Mouse (Mus musculus): ENCODE results near the gene Vav3. TPM values are rescaled to one million over a fixed set of nuclear protein-coding genes. Genes with fewer than 3 reads are reported as not detected.

The Vav3 gene
- 6.1 and 6.4 TPM in 2 replicates for polyA plus RNA-seq (2016; fragmentation: Nextera tagmentation; extraction: Ambion mirVana)

DNA sequence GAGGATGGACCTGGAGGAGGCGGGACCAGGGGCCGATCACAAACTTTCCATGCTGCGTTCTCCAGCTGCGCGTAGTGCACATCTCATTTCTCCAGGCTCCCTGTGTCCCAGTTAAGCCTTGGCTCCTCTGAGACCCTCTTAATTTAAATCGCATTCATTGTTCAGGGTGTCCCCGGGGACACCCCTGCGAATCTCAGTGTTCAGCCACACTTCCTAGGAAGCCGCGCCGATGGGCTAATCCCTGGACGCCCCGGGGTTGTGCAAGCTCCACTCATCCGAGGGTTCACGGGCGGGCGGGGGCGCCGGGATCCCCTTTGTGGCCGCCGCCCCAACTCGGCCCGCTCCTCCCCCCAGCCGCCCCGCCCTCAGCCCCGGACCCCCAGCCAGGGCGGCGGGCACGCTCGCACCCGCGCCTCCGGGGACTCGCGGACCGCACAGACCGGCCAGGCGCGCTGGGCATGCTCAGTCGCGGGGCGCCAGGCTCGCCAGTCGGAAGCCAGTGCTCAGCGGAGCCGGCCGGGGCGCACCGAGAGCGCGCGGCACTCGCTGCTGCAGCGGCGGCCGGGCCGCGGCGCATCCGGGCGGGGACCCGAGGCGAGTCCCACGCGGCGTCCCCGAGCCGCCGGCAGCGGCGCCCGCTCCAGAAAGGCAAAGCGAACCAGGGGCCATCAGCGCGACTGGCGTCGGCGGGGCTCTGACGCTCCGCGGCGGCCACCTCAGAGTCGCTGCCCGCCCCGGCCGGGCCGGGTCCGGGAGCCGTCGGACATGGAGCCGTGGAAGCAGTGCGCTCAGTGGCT lies at the start of gene Vav3:
TSS of gene Vav3 (plus strand) at position 380 of the 797 bp plus-strand sequence.
- WGBS, result under 1% methylated on average over 80 of the region's 92 CpGs

DNA sequence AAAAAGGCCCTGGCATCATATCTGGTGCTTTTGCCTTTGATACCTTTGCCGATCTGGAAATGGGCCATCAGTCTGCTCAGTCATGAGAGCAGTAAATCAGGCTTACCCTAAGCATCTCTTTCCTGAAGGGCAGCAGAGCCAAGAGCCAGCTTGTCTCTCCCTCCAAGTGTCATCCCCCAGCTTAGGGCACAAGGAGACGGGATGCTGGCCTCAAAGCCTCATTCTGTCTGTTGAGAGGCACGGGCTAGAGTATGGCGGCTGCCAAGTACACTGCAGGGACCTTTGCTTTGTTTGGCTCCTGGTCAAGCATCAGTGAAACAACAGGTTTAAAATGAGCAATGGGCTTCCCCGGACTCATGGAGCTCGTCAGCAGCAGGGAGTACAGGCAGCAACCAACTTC lies 41.6 kb upstream of the Vav3 start:
- ATAC-seq (ENCODE audit: insufficient number of reproducible peaks, insufficient read depth, low FRiP score, low TSS enrichment, low read depth), result no peak
- Histone ChIP-seq H3K27me3 (no peaks in the 10 kb centered on the region), H3K4me1 (replicated peaks) (0 out of 2 replicates have a peak, but pooled peaks cover 4% of the 10 kb centered on the region), H3K36me3 (no peaks in the 10 kb centered on the region), H3K9me3 (no peaks in the 10 kb centered on the region), H3K27ac (no peak overlapping the region), H3K4me2 (no peak overlapping the region), H3K4me3 (replicated peaks) (no peak overlapping the region), H3K9ac (replicated peaks) (no peak overlapping the region)
- WGBS, result 75% methylated on average over 6 of the region's 6 CpGs

More for the DNA sequence above, at the start of gene Vav3:
- no peaks in the 10 kb centered on the region for H3K9me3 ChIP-seq
- peak within 1 kb of the TSS; percentile 78 for H3K4me3 ChIP-seq (replicated peaks)
- peaks cover 11% of the 10 kb centered on the region; the same call in 1 of the 2 replicates for H3K4me1 ChIP-seq (replicated peaks)
- H3K27me3 ChIP-seq, result peaks cover 15% of the 10 kb centered on the region
- H3K9ac ChIP-seq (replicated peaks), result peak within 1 kb of the TSS; percentile 69
- H3K4me2 ChIP-seq, result peak within 1 kb of the TSS; percentile 86
- peak; percentile 87 for ATAC-seq (ENCODE audit: insufficient number of reproducible peaks, insufficient read depth, low FRiP score, low TSS enrichment, low read depth)
- no peaks in the 10 kb centered on the region for H3K36me3 ChIP-seq
- H3K27ac ChIP-seq, result peak within 1 kb of the TSS; percentile 76

DNA sequence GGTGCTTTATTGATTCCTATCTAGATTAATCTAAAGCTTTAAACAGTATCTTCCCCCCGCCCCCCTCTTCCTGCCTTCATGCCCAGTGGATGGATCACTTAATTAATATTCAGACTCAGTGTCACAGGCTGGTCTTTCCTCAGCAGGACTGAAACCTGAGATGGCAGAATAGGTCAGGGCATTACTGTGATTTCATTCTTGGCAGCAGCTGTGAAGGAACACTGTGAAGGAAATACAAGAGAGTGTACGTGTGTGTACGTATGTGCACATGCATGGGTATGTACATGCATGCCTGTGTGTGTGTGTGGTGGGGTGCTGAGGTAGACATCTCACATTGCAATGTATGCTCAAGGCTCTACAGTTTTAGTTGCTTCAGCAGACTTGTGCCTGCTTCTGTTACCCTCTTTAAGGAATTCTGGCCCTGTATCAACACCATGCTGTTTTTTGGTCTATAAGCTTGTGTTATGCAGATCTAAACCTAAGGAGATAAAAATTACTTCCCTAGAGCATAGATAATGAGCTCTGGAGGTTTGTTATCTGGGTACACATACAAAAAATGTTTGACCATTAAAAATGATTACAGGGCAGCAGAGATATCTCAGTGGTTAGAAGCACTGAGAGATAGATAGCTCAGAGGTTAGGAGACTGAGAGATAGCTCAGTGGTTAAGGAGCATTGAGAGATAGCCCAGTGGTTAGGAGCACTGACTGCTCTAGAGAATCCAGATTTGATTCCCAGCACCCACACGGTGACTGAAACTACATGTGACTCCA lies 41.0 kb upstream of the Vav3 start:
- Histone ChIP-seq H3K27ac (no peak overlapping the region), H3K9ac (replicated peaks) (no peak overlapping the region), H3K36me3 (no peaks in the 10 kb centered on the region), H3K4me3 (replicated peaks) (no peak overlapping the region), H3K4me1 (replicated peaks) (0 out of 2 replicates have a peak, but pooled peaks cover 4% of the 10 kb centered on the region), H3K27me3 (no peaks in the 10 kb centered on the region), H3K9me3 (no peaks in the 10 kb centered on the region), H3K4me2 (no peak overlapping the region)
- ATAC-seq (ENCODE audit: insufficient number of reproducible peaks, insufficient read depth, low FRiP score, low TSS enrichment, low read depth), result 0 out of 2 replicates have a peak, but pooled peaks have one; percentile 26
- 70% methylated on average over 4 of the region's 4 CpGs for WGBS

DNA sequence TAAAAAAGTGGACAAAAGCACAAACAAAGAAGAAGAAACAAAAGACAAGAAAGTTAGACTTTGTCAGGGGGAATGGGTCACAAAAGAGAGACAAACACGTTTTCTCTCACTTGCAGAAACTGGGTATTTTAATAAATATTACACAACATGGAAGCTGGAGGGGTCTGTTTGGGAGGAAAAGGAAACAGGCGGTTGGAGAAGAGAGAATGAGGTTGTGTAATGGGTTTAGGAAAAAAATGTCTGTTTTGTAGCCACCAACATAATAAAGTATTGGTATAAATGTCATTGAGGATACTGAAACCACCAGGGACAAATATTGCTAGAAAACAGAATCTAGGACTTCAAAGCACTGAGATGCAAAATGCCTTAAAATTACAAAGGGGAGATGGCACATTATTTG lies 38.4 kb upstream of the Vav3 start:
- no peaks in the 10 kb centered on the region for H3K9me3 ChIP-seq
- H3K4me1 ChIP-seq (replicated peaks), result 0 out of 2 replicates have a peak, but pooled peaks cover 4% of the 10 kb centered on the region
- H3K27ac ChIP-seq, result no peak overlapping the region
- H3K27me3 ChIP-seq, result no peaks in the 10 kb centered on the region
- no peak overlapping the region for H3K4me3 ChIP-seq (replicated peaks)
- WGBS, result 70% methylated on average over 2 of the region's 2 CpGs
- no peak overlapping the region for H3K4me2 ChIP-seq
- no peak for ATAC-seq (ENCODE audit: insufficient number of reproducible peaks, insufficient read depth, low FRiP score, low TSS enrichment, low read depth)
- H3K36me3 ChIP-seq, result no peaks in the 10 kb centered on the region
- no peak overlapping the region for H3K9ac ChIP-seq (replicated peaks)

DNA sequence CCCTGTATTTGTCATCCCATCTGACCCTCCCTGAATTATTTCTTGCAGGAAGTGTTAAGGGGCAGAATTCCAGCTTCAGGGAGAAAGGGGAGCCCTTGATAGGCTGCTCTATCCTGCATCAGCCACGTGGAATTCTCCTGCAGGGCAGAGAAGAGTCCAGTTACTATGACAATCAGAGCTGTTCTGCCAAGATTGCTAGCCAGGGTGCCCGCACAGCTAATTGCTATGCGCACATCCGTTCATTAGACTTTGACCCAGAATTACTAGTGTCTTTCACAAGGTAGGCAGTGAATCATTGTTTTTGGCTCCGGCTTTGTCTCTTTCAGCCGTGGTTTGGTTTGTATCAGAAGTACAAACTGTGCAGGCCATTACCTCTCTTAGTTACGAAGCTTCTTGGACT lies 33.0 kb upstream of the Vav3 start:
- Histone ChIP-seq H3K27ac (no peak overlapping the region), H3K36me3 (no peaks in the 10 kb centered on the region), H3K9ac (replicated peaks) (no peak overlapping the region), H3K4me1 (replicated peaks) (peaks cover 6% of the 10 kb centered on the region; the same call in 1 of the 2 replicates), H3K4me2 (no peak overlapping the region), H3K27me3 (no peaks in the 10 kb centered on the region), H3K4me3 (replicated peaks) (no peak overlapping the region), H3K9me3 (no peaks in the 10 kb centered on the region)
- ATAC-seq (ENCODE audit: insufficient number of reproducible peaks, insufficient read depth, low FRiP score, low TSS enrichment, low read depth), result no peak
- 64% methylated on average over 7 of the region's 7 CpGs for WGBS

DNA sequence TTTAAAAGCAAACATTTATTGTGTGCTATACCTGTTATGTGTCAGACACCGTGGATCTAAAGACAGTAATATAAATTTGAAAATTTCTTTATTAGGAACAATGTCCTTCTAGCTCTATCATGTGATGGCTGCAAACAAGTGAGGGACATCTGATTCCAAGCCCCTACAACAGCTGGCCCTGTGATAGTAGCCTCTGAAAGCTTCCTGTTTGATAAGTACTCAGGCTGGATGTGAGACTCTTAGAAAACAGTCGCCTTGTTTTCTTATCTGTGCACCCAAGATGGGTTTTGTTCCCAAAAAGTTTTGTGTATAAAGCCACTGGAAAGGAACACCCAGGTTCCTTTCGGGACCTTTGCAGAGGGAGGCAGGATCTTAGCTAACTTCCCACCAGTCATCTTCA lies 32.0 kb upstream of the Vav3 start:
- Histone ChIP-seq H3K9me3 (no peaks in the 10 kb centered on the region), H3K4me1 (replicated peaks) (peaks cover 6% of the 10 kb centered on the region; the same call in 1 of the 2 replicates), H3K4me2 (no peak overlapping the region), H3K27ac (no peak overlapping the region), H3K4me3 (replicated peaks) (no peak overlapping the region), H3K36me3 (no peaks in the 10 kb centered on the region), H3K9ac (replicated peaks) (no peak overlapping the region), H3K27me3 (no peaks in the 10 kb centered on the region)
- WGBS, result 85% methylated on average over 3 of the region's 3 CpGs
- ATAC-seq (ENCODE audit: insufficient number of reproducible peaks, insufficient read depth, low FRiP score, low TSS enrichment, low read depth), result no peak

DNA sequence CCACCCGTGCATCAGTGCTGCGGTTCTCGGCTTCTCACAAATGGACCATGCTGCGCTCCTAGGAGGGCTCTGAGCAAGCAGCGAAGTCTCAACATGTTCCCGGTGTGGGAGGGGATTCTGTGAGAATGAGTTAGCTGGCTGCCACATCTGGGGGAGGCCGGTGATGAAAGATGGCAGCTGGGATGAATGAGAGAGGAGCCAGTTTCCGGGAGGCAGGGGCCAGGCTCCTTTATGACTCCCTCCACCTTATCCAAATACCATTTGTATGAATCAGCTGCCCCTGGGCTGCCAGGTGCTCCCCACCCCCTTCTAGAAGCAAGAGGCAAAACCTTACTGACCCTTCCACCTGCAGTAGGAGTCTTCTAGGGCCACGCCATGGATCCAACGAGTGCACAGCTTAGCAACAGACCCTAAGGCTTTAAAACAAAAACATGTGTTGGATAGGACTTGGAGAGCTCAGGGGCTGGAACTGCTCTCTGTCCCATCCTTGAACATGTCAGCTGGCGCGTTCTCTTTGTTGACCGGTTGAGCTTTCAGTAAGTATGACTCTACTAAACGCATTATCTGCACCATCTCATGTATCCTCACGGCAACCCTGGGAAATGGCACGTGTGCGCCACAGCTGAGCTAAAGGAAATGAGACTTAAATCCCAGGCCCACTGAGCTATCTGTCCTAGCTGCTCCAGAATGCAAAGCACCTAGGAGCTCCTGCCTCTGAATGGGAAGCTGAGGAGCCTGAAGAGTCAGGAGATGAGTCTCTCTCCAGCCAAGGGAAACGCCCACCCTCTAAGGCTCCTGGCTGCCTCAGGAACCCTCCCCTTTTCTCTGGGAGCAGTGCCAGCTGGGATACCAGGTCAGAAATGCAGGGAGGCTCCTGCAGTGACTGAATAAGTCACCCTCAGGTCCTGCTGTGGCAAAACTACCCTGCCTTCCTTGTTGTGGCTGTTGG lies 30.9 kb upstream of the Vav3 start:
- Histone ChIP-seq H3K4me2 (no peak overlapping the region), H3K4me3 (replicated peaks) (no peak overlapping the region), H3K9me3 (no peaks in the 10 kb centered on the region), H3K27ac (no peak overlapping the region), H3K9ac (replicated peaks) (no peak overlapping the region), H3K36me3 (no peaks in the 10 kb centered on the region), H3K4me1 (replicated peaks) (peaks cover 6% of the 10 kb centered on the region; the same call in 1 of the 2 replicates), H3K27me3 (no peaks in the 10 kb centered on the region)
- WGBS, result 70% methylated on average over 18 of the region's 18 CpGs
- ATAC-seq (ENCODE audit: insufficient number of reproducible peaks, insufficient read depth, low FRiP score, low TSS enrichment, low read depth), result peak; percentile 50; the same call in 1 of the 2 replicates

DNA sequence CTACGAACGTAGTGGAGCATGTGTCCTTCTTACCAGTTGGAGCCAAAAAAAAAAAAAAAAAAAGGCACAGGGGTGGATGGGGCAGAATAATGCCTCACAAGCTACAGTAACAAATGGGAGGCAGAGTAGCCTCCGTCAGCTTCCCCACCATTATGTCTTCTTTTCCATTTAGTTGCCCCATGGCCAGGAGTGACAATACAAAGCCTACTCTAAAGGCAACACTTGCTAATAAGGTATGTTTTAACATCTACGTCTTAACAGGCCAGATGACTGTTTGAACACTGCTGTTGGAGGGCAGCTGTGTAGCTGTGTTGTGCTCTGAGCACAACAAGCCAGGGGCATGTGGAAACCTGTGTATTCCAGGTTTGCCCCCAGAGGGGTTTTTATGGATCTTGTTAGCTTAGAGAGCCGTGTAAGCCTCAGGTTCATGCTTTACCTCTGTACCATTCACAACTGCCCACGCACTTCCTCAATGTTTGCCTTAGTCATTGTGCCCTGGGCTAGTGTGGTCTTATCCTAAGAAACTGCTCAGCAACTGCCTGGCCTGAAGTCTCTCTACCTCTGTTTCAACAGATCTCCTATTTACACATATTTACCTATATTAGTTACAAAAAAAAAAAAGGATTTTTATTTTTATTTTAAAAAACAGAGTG lies 29.2 kb upstream of the Vav3 start:
- Histone ChIP-seq H3K27ac (no peak overlapping the region), H3K4me1 (replicated peaks) (peaks cover 6% of the 10 kb centered on the region; the same call in 1 of the 2 replicates), H3K4me2 (no peak overlapping the region), H3K9me3 (no peaks in the 10 kb centered on the region), H3K36me3 (no peaks in the 10 kb centered on the region), H3K4me3 (replicated peaks) (no peak overlapping the region), H3K9ac (replicated peaks) (no peak overlapping the region), H3K27me3 (no peaks in the 10 kb centered on the region)
- 74% methylated on average over 6 of the region's 6 CpGs for WGBS
- ATAC-seq (ENCODE audit: insufficient number of reproducible peaks, insufficient read depth, low FRiP score, low TSS enrichment, low read depth), result no peak

DNA sequence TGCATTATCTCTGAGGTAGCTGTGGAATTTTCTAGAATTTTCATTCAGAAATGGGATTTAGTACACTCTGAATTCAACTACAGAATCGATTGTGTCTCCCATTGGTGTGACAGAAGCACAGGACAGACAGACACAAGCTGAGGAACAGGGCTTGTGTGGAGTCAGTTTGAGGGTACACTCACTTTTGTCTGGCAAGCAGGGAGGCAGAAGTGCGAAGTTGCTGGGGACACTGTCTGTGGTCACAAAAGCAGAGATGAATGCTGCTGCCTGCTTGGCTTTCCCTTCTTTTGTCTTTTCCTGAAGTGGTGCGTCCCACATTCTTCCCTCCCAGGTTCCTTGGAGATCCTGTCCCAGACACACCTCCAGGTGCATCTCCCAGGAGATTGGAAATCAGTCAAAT lies 28.6 kb upstream of the Vav3 start:
- no peaks in the 10 kb centered on the region for H3K36me3 ChIP-seq
- H3K9ac ChIP-seq (replicated peaks), result no peak overlapping the region
- peaks cover 6% of the 10 kb centered on the region; the same call in 1 of the 2 replicates for H3K4me1 ChIP-seq (replicated peaks)
- no peak overlapping the region for H3K4me2 ChIP-seq
- H3K4me3 ChIP-seq (replicated peaks), result no peak overlapping the region
- no peak overlapping the region for H3K27ac ChIP-seq
- no peak for ATAC-seq (ENCODE audit: insufficient number of reproducible peaks, insufficient read depth, low FRiP score, low TSS enrichment, low read depth)
- WGBS, result 78% methylated on average over 3 of the region's 3 CpGs
- no peaks in the 10 kb centered on the region for H3K27me3 ChIP-seq
- H3K9me3 ChIP-seq, result no peaks in the 10 kb centered on the region

DNA sequence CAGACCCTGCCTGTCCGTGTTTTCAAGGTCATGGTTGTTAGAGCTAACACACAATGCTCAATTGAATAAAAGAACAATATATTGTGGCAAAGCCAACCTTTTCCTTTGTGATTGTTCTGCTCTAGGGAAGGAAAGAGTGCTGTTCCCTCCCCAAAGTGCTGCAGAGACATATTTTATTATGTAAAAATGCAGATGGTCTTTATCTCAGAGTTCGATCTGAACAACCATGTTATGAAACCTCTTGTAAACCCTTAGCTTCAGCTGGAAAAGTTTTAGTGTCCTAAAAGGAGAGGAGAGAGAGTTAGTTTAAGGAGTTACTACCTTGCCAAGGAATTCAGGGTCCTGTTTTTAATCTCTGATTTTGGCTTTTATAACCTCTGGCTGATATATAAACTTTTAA lies 27.0 kb upstream of the Vav3 start:
- Histone ChIP-seq H3K4me1 (replicated peaks) (peaks cover 6% of the 10 kb centered on the region; the same call in 1 of the 2 replicates), H3K27me3 (no peaks in the 10 kb centered on the region), H3K27ac (no peak overlapping the region), H3K9me3 (no peaks in the 10 kb centered on the region), H3K4me2 (no peak overlapping the region), H3K9ac (replicated peaks) (no peak overlapping the region), H3K36me3 (no peaks in the 10 kb centered on the region), H3K4me3 (replicated peaks) (no peak overlapping the region)
- ATAC-seq (ENCODE audit: insufficient number of reproducible peaks, insufficient read depth, low FRiP score, low TSS enrichment, low read depth), result no peak
- WGBS, result 71% methylated on average over 2 of the region's 2 CpGs
